Mouse (Mus musculus): ENCODE measurements around the gene Srrt. TPM values are rescaled to one million over a fixed set of nuclear protein-coding genes. Genes with fewer than 3 reads are reported as not detected.

The Srrt gene
- 10 to 100 TPM; 91.0 to 91.9 TPM for total RNA-seq (2021)

DNA sequence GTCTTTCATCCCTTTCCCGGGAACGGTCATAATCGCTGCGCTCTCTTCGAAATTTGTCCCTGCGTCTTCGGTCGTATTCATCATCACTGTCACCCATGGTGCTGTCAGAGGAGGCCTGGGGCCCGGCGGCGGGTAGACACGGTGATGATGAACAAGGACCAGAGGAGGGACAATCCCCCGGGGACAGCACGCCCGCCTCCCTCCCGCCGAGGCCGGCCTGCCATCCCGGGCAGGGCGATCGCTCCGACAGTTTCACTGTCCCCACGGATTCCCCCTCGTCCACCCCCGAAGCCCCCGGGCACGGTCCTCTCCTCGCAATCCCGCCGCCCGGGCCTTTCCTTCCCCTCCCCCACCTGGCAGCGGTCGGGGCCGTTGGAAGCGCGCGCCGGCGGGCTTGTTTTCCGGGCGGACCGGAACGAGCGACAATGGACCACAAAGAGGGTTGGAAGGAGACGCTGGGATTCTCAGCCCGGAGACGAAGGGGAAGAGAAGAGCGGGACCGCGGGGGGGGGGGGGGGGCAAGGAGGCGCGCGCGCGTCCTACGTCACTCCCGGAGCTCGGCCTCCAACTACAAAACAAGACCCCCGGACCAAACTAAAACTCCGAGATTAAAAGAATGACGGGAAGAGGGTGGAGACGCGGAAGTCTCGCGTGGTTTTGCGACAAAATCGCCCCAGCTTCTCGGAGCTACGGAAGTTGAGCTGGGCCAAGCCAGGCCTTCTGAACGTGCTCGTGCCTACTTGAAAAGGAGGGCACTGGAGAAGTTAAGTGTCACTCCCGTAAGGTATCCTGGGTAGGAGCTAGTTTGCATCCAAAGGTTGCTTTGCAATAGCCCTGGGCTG lies at the start of gene Srrt:
Gene Srrt (minus strand): TSS at position 604 of the 842 bp plus-strand sequence.
- intact Hi-C loops (cut with DNase I): no loop called here
- DNase-seq: peak; percentile 94 to 95

- intact Hi-C loops (cut with DNase I): loop anchor here (2.0 kb wide), 1 partner anchor 21 kb away; no protein-coding TSS in a partner anchor
- DNase-seq: no peak
Measured at GRCm38 (mm10) chr5:137354091-137354490, 46.6 kb upstream of the Srrt start.

GRCm38 (mm10) chr5:137352011-137352975 lies 44.8 kb upstream of the Srrt start:
- DNase-seq: peak; percentile 62 to 79
- intact Hi-C loops (cut with DNase I): loop anchor here (2.0 kb wide), 1 partner anchor 13 kb away; no protein-coding TSS in a partner anchor

GRCm38 (mm10) chr5:137351394-137351793 lies 43.9 kb upstream of the Srrt start:
- intact Hi-C loops (cut with DNase I): no loop called here
- DNase-seq: peak in 1 of 2 experiments; percentile 28

DNA sequence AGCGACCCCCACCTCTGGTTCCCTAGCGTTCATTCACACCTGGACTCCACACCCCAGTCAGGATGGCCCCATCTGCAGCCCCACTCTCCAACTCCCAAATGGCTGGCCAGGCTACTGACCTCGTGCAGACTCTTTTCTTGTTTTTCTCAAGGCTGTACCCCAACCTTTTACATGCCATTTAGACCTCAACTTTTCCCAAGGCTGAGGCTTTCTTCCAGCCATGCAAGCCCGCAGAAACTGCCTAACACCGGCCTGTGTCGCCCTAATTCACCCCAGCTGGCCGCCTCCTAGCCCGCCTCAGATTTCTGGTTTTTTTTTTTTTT lies 43.5 kb upstream of the Srrt start:
- intact Hi-C loops (cut with DNase I): no loop called here
- peak in 1 of 2 experiments; percentile 28 for DNase-seq

DNA sequence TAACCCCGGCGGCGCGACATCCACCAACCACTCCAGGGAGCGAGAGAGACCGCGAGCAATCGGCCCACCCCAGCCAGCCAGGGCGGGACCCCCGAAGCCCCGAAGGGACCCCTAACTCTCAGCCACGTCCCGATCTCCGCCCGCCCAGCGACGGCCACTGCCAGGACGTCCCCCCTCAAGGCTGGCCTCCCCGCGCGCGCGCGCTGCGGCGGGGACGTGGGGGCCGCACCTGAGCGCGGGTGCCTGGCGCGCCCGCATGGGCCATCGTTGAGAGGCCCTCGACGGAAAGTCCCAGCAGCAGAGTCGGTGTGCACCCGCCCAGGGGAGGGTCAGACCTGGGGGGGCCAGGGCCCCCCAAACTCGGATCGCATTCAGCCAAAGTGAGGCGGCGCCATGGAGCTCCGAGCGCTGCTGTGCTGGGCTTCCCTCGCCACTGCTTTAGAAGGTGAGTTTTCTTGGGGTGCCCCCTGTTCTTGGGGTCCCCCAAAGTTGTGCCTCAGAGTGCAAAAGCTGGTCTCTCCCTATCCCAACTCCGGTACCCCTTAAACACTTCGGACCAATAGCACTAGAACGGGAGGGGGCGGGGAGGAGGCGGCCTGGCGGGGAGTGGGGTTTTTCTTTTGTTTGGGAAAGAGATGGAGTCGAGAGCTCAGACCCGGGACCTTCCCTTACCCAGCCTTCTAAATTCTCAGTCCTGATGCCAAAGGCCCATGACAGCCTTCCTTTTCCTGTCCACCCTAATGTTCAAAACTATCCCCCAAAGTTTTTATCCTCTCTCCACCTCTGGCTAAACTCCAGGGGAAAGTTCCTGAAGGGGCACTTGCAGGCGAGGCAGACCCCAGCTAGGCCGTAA lies 43.0 kb upstream of the Srrt start:
- peak in 1 of 2 experiments; percentile 34 for DNase-seq
- intact Hi-C loops (cut with DNase I): no loop called here

DNA sequence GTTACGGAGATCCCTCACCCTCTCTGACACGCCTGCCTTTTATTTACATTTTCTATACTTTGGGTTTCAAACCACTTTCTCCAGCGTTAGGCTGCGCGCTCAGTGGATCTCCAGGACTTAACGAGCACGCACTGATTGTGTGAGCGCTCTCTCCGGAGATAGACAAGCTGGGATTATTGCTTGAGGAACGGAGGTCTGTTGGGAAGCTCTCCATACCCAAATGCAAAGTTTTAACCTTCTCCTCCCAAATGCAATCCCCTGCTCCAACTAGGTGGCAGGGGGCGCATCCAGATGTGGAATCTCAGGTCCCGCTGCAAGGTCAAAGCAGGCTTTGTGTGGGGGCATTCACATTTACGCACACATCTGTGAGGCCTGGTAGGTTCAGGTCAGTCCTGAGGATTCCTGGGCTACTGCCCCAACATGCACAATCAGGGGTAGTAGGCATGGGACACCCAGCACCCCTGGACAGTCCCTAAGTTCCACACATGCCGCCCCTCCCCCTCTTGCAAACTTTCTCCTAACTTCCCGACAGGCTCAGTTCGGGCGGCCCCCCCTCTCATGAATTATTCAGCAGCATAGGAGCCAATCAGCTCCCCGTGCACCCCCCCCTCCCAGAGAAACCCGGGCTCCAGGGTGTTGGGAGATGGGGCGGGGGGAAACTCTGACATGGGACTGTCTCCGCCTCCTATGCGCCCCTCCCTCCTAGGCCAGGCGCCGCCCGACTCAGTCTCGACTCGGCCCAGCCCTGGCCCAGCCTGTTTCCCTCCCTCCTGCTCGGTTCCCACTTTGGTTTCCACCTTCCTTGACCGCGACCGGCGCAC lies 42.1 kb upstream of the Srrt start, which contains the start of gene Ephb4:
Gene Ephb4 (plus strand): TSS at position 726 of the 821 bp plus-strand sequence.
- peak; percentile 96 to 97 for DNase-seq
- intact Hi-C loops (cut with DNase I): no loop called here

- intact Hi-C loops (cut with DNase I): loop anchor here (1.0 kb wide), 1 partner anchor 9 kb away; no protein-coding TSS in a partner anchor
- DNase-seq: peak; percentile 88 to 89
Measured at GRCm38 (mm10) chr5:137348482-137349383, 41.3 kb upstream of the Srrt start.

GRCm38 (mm10) chr5:137347856-137348255 lies 40.4 kb upstream of the Srrt start:
- peak; percentile 34 to 42 for DNase-seq
- intact Hi-C loops (cut with DNase I): loop anchor here (1.0 kb wide), 1 partner anchor 9 kb away; no protein-coding TSS in a partner anchor

- intact Hi-C loops (cut with DNase I): no loop called here
- DNase-seq: no peak
Measured at GRCm38 (mm10) chr5:137346983-137347382, 39.5 kb upstream of the Srrt start.

GRCm38 (mm10) chr5:137346388-137346787 lies 38.9 kb upstream of the Srrt start:
- no peak for DNase-seq
- intact Hi-C loops (cut with DNase I): no loop called here

DNA sequence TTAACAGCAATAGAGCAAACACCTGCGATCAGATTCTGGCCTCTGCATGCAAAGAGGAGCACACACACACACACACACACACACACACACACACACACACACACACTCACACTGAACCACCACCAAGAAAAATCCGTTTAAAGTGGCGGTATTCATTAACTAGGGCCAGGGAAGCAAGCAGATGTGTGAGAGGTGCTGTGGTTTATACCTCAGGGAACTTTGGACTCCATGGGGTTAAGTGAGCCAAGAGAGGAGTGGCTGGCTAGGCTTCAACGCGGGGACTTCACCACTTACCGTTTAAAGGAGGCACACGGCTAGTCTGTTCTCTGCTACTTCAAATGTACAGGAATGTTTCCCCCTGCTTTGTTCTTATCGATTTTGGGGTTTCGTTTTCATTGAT lies 38.3 kb upstream of the Srrt start:
- DNase-seq: peak in 1 of 2 experiments; percentile 51
- intact Hi-C loops (cut with DNase I): no loop called here

DNA sequence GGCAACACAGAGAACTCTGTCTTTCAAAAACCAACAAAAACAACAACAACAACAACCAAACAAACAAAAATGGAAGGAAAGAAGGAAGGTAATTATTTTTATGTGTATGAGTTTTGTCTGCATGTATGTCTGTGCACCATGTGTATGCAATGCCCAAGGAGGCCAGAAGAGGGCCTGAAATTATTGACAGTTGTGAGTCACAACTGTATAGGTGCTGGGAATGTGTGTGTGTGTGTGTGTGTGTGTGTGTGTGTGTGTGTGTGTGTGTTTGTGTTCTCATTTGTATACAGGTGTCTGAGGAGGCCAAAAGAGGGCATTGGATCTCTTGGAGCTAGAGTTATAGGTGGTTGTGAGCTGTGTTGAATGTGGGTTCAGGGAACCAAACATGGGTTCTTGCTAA lies 36.4 kb upstream of the Srrt start:
- intact Hi-C loops (cut with DNase I): no loop called here
- no peak for DNase-seq

- no peak for DNase-seq
- intact Hi-C loops (cut with DNase I): no loop called here
Measured at GRCm38 (mm10) chr5:137343412-137343811, 35.9 kb upstream of the Srrt start.

DNA sequence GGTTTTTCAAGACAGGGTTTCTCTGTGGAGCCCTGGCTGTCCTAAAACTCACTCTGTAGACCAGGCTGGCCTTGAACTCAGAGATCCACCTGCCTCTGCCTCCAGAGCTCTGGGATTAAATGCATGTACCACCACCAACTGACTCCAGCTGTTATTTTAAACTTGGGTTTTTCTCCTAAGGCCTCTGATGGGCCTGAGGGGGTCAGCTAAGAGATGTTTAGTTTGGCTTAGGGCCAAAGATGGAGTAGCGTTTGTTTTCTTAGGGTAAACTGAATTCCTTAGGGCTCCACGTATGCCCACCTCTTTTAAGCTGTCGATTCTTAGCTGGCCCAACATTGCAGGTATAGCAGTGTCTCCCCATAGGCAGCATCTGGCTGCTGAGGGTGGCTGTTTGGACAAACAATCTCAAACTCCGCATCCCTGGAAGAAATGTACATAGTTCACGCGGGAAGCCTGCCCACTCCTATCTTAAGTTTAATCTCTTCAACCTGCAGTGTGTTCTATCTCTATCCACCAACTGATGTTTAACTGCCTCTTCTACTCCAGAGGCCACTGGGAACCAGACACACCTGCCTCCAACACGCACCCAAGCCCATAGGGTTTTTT lies 35.0 kb upstream of the Srrt start:
- no peak for DNase-seq
- intact Hi-C loops (cut with DNase I): no loop called here

GRCm38 (mm10) chr5:137340222-137340621 lies 32.7 kb upstream of the Srrt start:
- DNase-seq: no peak
- intact Hi-C loops (cut with DNase I): no loop called here

DNA sequence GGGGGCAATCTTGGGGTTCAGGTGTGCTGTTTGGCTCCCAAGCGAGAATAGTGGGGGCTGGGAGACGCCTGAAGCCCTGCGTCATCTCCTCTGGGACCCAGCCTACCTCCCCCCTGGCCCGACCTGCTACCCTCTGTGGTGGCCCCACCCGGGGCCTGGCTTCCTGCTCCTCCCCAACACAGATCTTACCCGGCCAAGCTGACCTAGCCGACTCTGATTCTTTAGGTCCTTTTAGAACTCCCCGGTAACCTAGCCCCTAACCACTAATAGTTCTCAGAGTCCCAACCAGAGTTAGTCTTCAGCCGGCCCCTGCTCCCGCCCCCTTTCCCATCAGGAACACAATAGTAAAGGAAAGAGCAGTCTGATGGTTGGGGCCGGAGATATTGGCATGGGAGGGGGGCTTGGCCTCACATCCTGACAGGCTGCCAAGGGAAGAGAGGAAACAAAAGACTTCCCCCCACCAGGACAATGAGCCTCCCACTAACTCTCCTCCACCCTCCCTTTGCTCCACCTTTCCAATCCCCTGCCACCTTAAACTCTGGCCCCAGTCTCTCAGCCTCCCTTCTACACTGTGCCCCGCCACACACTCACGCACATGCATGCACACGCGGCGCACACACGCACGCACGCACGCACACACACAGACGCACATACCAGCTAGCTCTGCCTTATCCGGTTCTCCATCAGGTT lies 32.0 kb upstream of the Srrt start:
- peak; percentile 68 to 75 for DNase-seq
- intact Hi-C loops (cut with DNase I): loop anchor here (1.0 to 5.0 kb wide), 3 partner anchors 9 to 193 kb away; partner anchors contain the start of genes Epo and Gnb2
